In the genomic region with DNA sequence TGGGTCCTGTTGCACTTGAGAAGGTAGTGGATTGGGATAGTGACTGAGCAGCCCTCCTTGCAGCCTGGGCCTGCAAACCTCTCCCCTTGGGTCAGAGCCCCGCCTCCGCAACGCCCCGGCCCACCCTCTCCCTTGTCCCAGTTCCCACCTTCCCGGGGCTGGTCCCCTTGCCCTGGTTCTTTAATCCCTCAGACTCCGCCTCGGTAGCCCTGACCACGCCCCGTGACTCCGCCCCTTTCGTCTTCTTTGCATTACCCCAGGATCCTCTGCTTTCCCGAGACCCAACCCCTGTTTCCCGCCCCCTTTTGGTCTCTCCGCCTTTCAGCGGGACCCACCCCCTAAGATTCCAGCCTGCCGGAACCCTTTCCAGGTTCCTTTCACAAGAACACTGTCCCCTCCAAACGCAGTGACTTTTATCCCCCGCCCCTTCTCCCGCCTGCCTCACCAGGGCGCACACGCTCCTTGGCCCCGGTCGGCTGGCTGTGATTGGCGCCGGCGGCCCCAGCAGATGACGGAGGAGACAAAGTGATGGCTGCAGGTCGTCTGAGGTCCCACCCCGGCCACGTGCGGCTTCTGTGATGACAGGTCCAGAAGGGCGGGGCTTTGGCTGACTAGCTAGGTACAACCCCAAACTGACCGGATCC, we compare ENCODE assay signal across 8 mouse cellular contexts. TPM values are rescaled to one million over a fixed set of nuclear protein-coding genes. Genes with fewer than 3 reads are reported as not detected.
DNase-seq lines count a peak whose midpoint lies in the region; ATAC-seq lines count a peak whose summit lies in the region.

A gene (minus strand): TSS at position 562 of the 644 bp plus-strand sequence.

- H3K4me1 ChIP-seq in hindbrain, embryonic 14.5 days (replicated peaks; ENCODE audit: control insufficient read depth, insufficient read depth, low read length), result peaks cover 14% of the 10 kb centered on the region

- H3K9ac ChIP-seq in hindbrain, embryonic 14.5 days, result peak within 1 kb of the TSS; percentile 62

- peak within 1 kb of the TSS; percentile 44 for H3K4me3 ChIP-seq in hindbrain, embryonic 14.5 days (replicated peaks; ENCODE audit: low read length)

- no peaks in the 10 kb centered on the region for H3K9me3 ChIP-seq in hindbrain, embryonic 14.5 days (ENCODE audit: control insufficient read depth, low read length)

- H3K27ac ChIP-seq in hindbrain, embryonic 14.5 days, result peak within 1 kb of the TSS; percentile 89

- peak; percentile 90 for ATAC-seq in hindbrain, embryonic 14.5 days (ENCODE audit: low FRiP score)

- WGBS in hindbrain, embryonic 14.5 days, result 0% methylated on average over 33 of the region's 33 CpGs

- no peaks in the 10 kb centered on the region for H3K27me3 ChIP-seq in hindbrain, embryonic 14.5 days (ENCODE audit: control insufficient read depth, insufficient read depth, low read length)

- DNase-seq in R1 (ENCODE audit: low read depth, low spot score), result peak; percentile 99
- peak; percentile 92 to 96 for DNase-seq in cerebellum, postnatal 25 days
- DNase-seq in frontal cortex, postnatal 25 days (ENCODE audit: low spot score in 2 of 2), result peak; percentile 83 to 92
- DNase-seq in hindbrain, embryonic 14.5 days (ENCODE audit: low spot score), result peak; percentile 96
- peak; percentile 93 to 95 for DNase-seq in layer of hippocampus, postnatal 36 days
- peak; percentile 100 for DNase-seq in lung, postnatal 36 days
- DNase-seq in retina, postnatal 1 day, result peak; percentile 99
- DNase-seq in urinary bladder, adult 18-20 months (ENCODE audit: low spot score in 2 of 2), result peak; percentile 99 to 100

- H3K36me3 ChIP-seq in hindbrain, embryonic 14.5 days (replicated peaks; ENCODE audit: control insufficient read depth, insufficient read depth), result no peaks in the 10 kb centered on the region

- H3K4me2 ChIP-seq in hindbrain, embryonic 14.5 days (replicated peaks), result peak within 1 kb of the TSS; percentile 68

RNA-seq across cellular contexts. Expression of the gene that starts here (rescaled TPM):
- 22.6 and 22.9 TPM in 2 replicates for polyA plus RNA-seq in hindbrain, embryonic 14.5 days (2014; fragmentation: Nextera tagmentation; extraction: Ambion mirVana)
- 10 to 100 TPM; 39.2 to 39.8 TPM for total RNA-seq in layer of hippocampus, postnatal 36 days (2021)

Comparison
In these comparisons a context has a peak if more than half of its experiments do, and no peak if none do; other contexts are left out.
1. Peak in every context shown above with its lines: DNase-seq, ATAC-seq, H3K4me3 ChIP-seq and H3K27ac ChIP-seq.